Comparison of ENCODE assay signal across 18 mouse cellular contexts in genomic region chr7:34255916-34256315, GRCm38 (mm10). TPM values are rescaled to one million over a fixed set of nuclear protein-coding genes. Genes with fewer than 3 reads are reported as not detected.
DNase-seq lines count a peak whose midpoint lies in the region; ATAC-seq and TF ChIP-seq lines count a peak whose summit lies in the region.
"Had no signal": no experiment of that assay in that cellular context is flagged by ENCODE, and none has a peak within 500 bp of the region (broad histone marks: within the 10 kb centered on the region; RNA-seq: fewer than 3 reads in every experiment).

No protein-coding gene starts in this region.

- WGBS in embryonic facial prominence, embryonic 13.5 days = 88% methylated on average over 1 of the region's 1 CpGs
- 86% methylated on average over 1 of the region's 1 CpGs for WGBS in embryonic facial prominence, embryonic 10.5 days
- WGBS in hindbrain, embryonic 13.5 days = 98% methylated on average over 1 of the region's 1 CpGs
- WGBS in hindbrain, embryonic 12.5 days = 97% methylated on average over 1 of the region's 1 CpGs
- 94% methylated on average over 1 of the region's 1 CpGs for WGBS in kidney, postnatal 0 days
- WGBS in bone marrow, adult 2 months = 57% methylated on average over 1 of the region's 1 CpGs

- DNase-seq in embryonic facial prominence, embryonic 10.5 days (ENCODE audit: low spot score) = no peak
- no peak for DNase-seq in kidney, postnatal 0 days (ENCODE audit: low spot score)
- no peak for DNase-seq in kidney, adult 11 months
- DNase-seq in adrenal gland, postnatal 36 days = no peak
- DNase-seq: adrenal gland, adult 8-10 months; cerebellum, adult 9-11 months; embryo, embryonic 11 days; lung, adult 18-20 months; retina, postnatal 1 day; thymus, postnatal 25 days had no signal

- H3K9me3 ChIP-seq in embryonic facial prominence, embryonic 13.5 days = no peaks in the 10 kb centered on the region
- H3K9me3 ChIP-seq in embryonic facial prominence, embryonic 10.5 days = no peaks in the 10 kb centered on the region
- H3K9me3 ChIP-seq in hindbrain, embryonic 13.5 days = no peaks in the 10 kb centered on the region
- no peaks in the 10 kb centered on the region for H3K9me3 ChIP-seq in hindbrain, embryonic 12.5 days (replicated peaks)
- no peaks in the 10 kb centered on the region for H3K9me3 ChIP-seq in kidney, postnatal 0 days (replicated peaks; ENCODE audit: low read length)
- H3K9me3 ChIP-seq: midbrain, embryonic 10.5 days had no signal

- H3K27ac ChIP-seq in embryonic facial prominence, embryonic 13.5 days = peak overlapping the region; percentile 22; the same call in 1 of the 2 replicates
- no peak overlapping the region for H3K27ac ChIP-seq in embryonic facial prominence, embryonic 10.5 days (replicated peaks)
- peak overlapping the region; percentile 37; the same call in 1 of the 2 replicates for H3K27ac ChIP-seq in hindbrain, embryonic 13.5 days
- H3K27ac ChIP-seq in hindbrain, embryonic 12.5 days = no peak overlapping the region
- peak overlapping the region; percentile 25 for H3K27ac ChIP-seq in kidney, postnatal 0 days
- peak overlapping the region; percentile 36; the same call in 1 of the 2 replicates for H3K27ac ChIP-seq in bone marrow, adult 2 months (ENCODE audit: control insufficient read depth, insufficient read depth, low read depth, low read length, poor library complexity)
- H3K27ac ChIP-seq: midbrain, embryonic 10.5 days had no signal

- no peak overlapping the region for H3K9ac ChIP-seq in embryonic facial prominence, embryonic 13.5 days
- H3K9ac ChIP-seq in hindbrain, embryonic 13.5 days = no peak overlapping the region
- no peak overlapping the region for H3K9ac ChIP-seq in hindbrain, embryonic 12.5 days
- H3K9ac ChIP-seq in kidney, postnatal 0 days (ENCODE audit: low read depth, low read length) = no peak overlapping the region

- no peak for TF ChIP-seq POLR2A in bone marrow, adult 2 months (IDR thresholded peaks at IDR 0.05; ENCODE audit: borderline replicate concordance, control insufficient read depth, low read depth, low read length)

- peaks cover 27% of the 10 kb centered on the region for H3K36me3 ChIP-seq in embryonic facial prominence, embryonic 13.5 days
- H3K36me3 ChIP-seq in embryonic facial prominence, embryonic 10.5 days (replicated peaks) = peaks cover 61% of the 10 kb centered on the region
- peaks cover 57% of the 10 kb centered on the region for H3K36me3 ChIP-seq in hindbrain, embryonic 13.5 days
- H3K36me3 ChIP-seq in hindbrain, embryonic 12.5 days = peaks cover 45% of the 10 kb centered on the region
- peaks cover 28% of the 10 kb centered on the region; the same call in 1 of the 2 replicates for H3K36me3 ChIP-seq in kidney, postnatal 0 days (ENCODE audit: insufficient read depth, low read length)

- H3K4me2 ChIP-seq in embryonic facial prominence, embryonic 13.5 days = no peak overlapping the region
- no peak overlapping the region for H3K4me2 ChIP-seq in hindbrain, embryonic 13.5 days
- no peak overlapping the region for H3K4me2 ChIP-seq in hindbrain, embryonic 12.5 days (replicated peaks)
- H3K4me2 ChIP-seq in kidney, postnatal 0 days (ENCODE audit: low read length) = no peak overlapping the region

- H3K27me3 ChIP-seq in embryonic facial prominence, embryonic 13.5 days = no peaks in the 10 kb centered on the region
- no peaks in the 10 kb centered on the region for H3K27me3 ChIP-seq in embryonic facial prominence, embryonic 10.5 days (replicated peaks; ENCODE audit: low read depth, poor library complexity, severe bottlenecking)
- no peaks in the 10 kb centered on the region for H3K27me3 ChIP-seq in hindbrain, embryonic 13.5 days
- no peaks in the 10 kb centered on the region for H3K27me3 ChIP-seq in hindbrain, embryonic 12.5 days
- H3K27me3 ChIP-seq in kidney, postnatal 0 days (ENCODE audit: insufficient read depth, low read length) = no peaks in the 10 kb centered on the region

- H3K4me1 ChIP-seq in embryonic facial prominence, embryonic 13.5 days = peaks cover 15% of the 10 kb centered on the region; the same call in 1 of the 2 replicates
- peaks cover 3% of the 10 kb centered on the region; the same call in 1 of the 2 replicates for H3K4me1 ChIP-seq in embryonic facial prominence, embryonic 10.5 days
- H3K4me1 ChIP-seq in hindbrain, embryonic 13.5 days (replicated peaks) = no peaks in the 10 kb centered on the region
- no peaks in the 10 kb centered on the region for H3K4me1 ChIP-seq in hindbrain, embryonic 12.5 days
- no peaks in the 10 kb centered on the region for H3K4me1 ChIP-seq in kidney, postnatal 0 days (replicated peaks; ENCODE audit: insufficient read depth, low read length)
- H3K4me1 ChIP-seq in bone marrow, adult 2 months (ENCODE audit: control insufficient read depth, insufficient read depth, low read length) = peaks cover 2% of the 10 kb centered on the region; the same call in 1 of the 2 replicates
- H3K4me1 ChIP-seq: midbrain, embryonic 10.5 days had no signal

- no peak overlapping the region for H3K4me3 ChIP-seq in embryonic facial prominence, embryonic 13.5 days
- H3K4me3 ChIP-seq in embryonic facial prominence, embryonic 10.5 days = no peak overlapping the region
- no peak overlapping the region for H3K4me3 ChIP-seq in hindbrain, embryonic 13.5 days
- no peak overlapping the region for H3K4me3 ChIP-seq in hindbrain, embryonic 12.5 days
- no peak overlapping the region for H3K4me3 ChIP-seq in kidney, postnatal 0 days (replicated peaks; ENCODE audit: low read depth, low read length)
- H3K4me3 ChIP-seq in bone marrow, adult 2 months (replicated peaks; ENCODE audit: control insufficient read depth, low read depth, low read length) = no peak overlapping the region
- H3K4me3 ChIP-seq: midbrain, embryonic 10.5 days had no signal

- no peak for ATAC-seq in embryonic facial prominence, embryonic 13.5 days (ENCODE audit: insufficient number of reproducible peaks, insufficient read depth, low FRiP score, low TSS enrichment, low read depth)
- no peak for ATAC-seq in hindbrain, embryonic 13.5 days (ENCODE audit: low FRiP score)
- no peak for ATAC-seq in hindbrain, embryonic 12.5 days (ENCODE audit: low FRiP score)
- ATAC-seq in kidney, postnatal 0 days (replicated peaks; ENCODE audit: low FRiP score, low read depth) = no peak
- ATAC-seq: forebrain, embryonic 14.5 days had no signal

- no peak for TF ChIP-seq CTCF in kidney, postnatal 0 days (IDR thresholded peaks at IDR 0.05; ENCODE audit: low read depth)
- TF ChIP-seq CTCF in bone marrow, adult 2 months (IDR thresholded peaks at IDR 0.05; ENCODE audit: control insufficient read depth, insufficient read depth, low read length) = no peak

RNA-seq across cellular contexts. Expression of gene Gm6096, which starts 5.1 kb away (rescaled TPM):
- not detected in 2 replicates for polyA plus RNA-seq in embryonic facial prominence, embryonic 13.5 days (2015; fragmentation: Nextera tagmentation; extraction: Ambion mirVana)
- polyA plus RNA-seq in embryonic facial prominence, embryonic 10.5 days (2016; fragmentation: Nextera tagmentation; extraction: Ambion mirVana) = 0.62 TPM in 1 of 2 replicates, not detected in the other
- not detected in 2 replicates for polyA plus RNA-seq in hindbrain, embryonic 13.5 days (2015; fragmentation: Nextera tagmentation; extraction: Ambion mirVana)
- polyA plus RNA-seq in hindbrain, embryonic 12.5 days (2016; fragmentation: Nextera tagmentation; extraction: Ambion mirVana) = not detected in 2 replicates
- polyA plus RNA-seq in kidney, postnatal 0 days (2015; fragmentation: Nextera tagmentation; extraction: Ambion mirVana) = 0.32 TPM in 1 of 2 replicates, not detected in the other
- not detected in 2 replicates for polyA plus RNA-seq in bone marrow, adult 2 months (2011; ENCODE audit: insufficient read depth, insufficient read length, low replicate concordance, missing spikeins)
- not detected for total RNA-seq in adrenal gland, postnatal 36 days (2021)
- total RNA-seq: adrenal gland, adult 8-10 months; granulocyte monocyte progenitor cell, adult 5-6 weeks; neutrophil, adult 5-6 weeks had no signal
- polyA plus RNA-seq: forebrain, embryonic 14.5 days; midbrain, embryonic 10.5 days had no signal

RNA-seq across cellular contexts. Expression of gene Gpi1, which starts 25.8 kb away (rescaled TPM):
- 221 and 235 TPM in 2 replicates for polyA plus RNA-seq in embryonic facial prominence, embryonic 13.5 days (2015; fragmentation: Nextera tagmentation; extraction: Ambion mirVana)
- polyA plus RNA-seq in embryonic facial prominence, embryonic 10.5 days (2016; fragmentation: Nextera tagmentation; extraction: Ambion mirVana) = 347 and 381 TPM in 2 replicates
- 216 TPM in 2 replicates for polyA plus RNA-seq in hindbrain, embryonic 13.5 days (2015; fragmentation: Nextera tagmentation; extraction: Ambion mirVana)
- polyA plus RNA-seq in hindbrain, embryonic 12.5 days (2016; fragmentation: Nextera tagmentation; extraction: Ambion mirVana) = 239 and 241 TPM in 2 replicates
- 323 and 356 TPM in 2 replicates for polyA plus RNA-seq in kidney, postnatal 0 days (2015; fragmentation: Nextera tagmentation; extraction: Ambion mirVana)
- polyA plus RNA-seq in bone marrow, adult 2 months (2011; ENCODE audit: insufficient read depth, insufficient read length, low replicate concordance, missing spikeins) = 155 and 306 TPM in 2 replicates
- 100 to 1,000 TPM; 373 to 429 TPM for total RNA-seq in adrenal gland, postnatal 36 days (2021)

RNA-seq across cellular contexts. Expression of gene 4931406P16Rik, which starts 57.4 kb away (rescaled TPM):
- 22.3 and 23.6 TPM in 2 replicates for polyA plus RNA-seq in embryonic facial prominence, embryonic 13.5 days (2015; fragmentation: Nextera tagmentation; extraction: Ambion mirVana)
- 27.8 and 30.7 TPM in 2 replicates for polyA plus RNA-seq in embryonic facial prominence, embryonic 10.5 days (2016; fragmentation: Nextera tagmentation; extraction: Ambion mirVana)
- polyA plus RNA-seq in hindbrain, embryonic 13.5 days (2015; fragmentation: Nextera tagmentation; extraction: Ambion mirVana) = 32.1 and 34.4 TPM in 2 replicates
- 34.3 and 35.8 TPM in 2 replicates for polyA plus RNA-seq in hindbrain, embryonic 12.5 days (2016; fragmentation: Nextera tagmentation; extraction: Ambion mirVana)
- polyA plus RNA-seq in kidney, postnatal 0 days (2015; fragmentation: Nextera tagmentation; extraction: Ambion mirVana) = 39.1 and 41.2 TPM in 2 replicates
- 6.0 and 13.3 TPM in 2 replicates for polyA plus RNA-seq in bone marrow, adult 2 months (2011; ENCODE audit: insufficient read depth, insufficient read length, low replicate concordance, missing spikeins)
- 10 to 100 TPM; 57.4 to 79.6 TPM for total RNA-seq in adrenal gland, postnatal 36 days (2021)

RNA-seq across cellular contexts. Expression of gene Pdcd2l, which starts 59.5 kb away (rescaled TPM):
- polyA plus RNA-seq in embryonic facial prominence, embryonic 13.5 days (2015; fragmentation: Nextera tagmentation; extraction: Ambion mirVana) = 59.4 and 70.0 TPM in 2 replicates
- 73.5 and 80.8 TPM in 2 replicates for polyA plus RNA-seq in embryonic facial prominence, embryonic 10.5 days (2016; fragmentation: Nextera tagmentation; extraction: Ambion mirVana)
- 82.7 and 87.9 TPM in 2 replicates for polyA plus RNA-seq in hindbrain, embryonic 13.5 days (2015; fragmentation: Nextera tagmentation; extraction: Ambion mirVana)
- polyA plus RNA-seq in hindbrain, embryonic 12.5 days (2016; fragmentation: Nextera tagmentation; extraction: Ambion mirVana) = 63.4 and 68.1 TPM in 2 replicates
- 51.4 and 54.5 TPM in 2 replicates for polyA plus RNA-seq in kidney, postnatal 0 days (2015; fragmentation: Nextera tagmentation; extraction: Ambion mirVana)
- 7.5 and 17.9 TPM in 2 replicates for polyA plus RNA-seq in bone marrow, adult 2 months (2011; ENCODE audit: insufficient read depth, insufficient read length, low replicate concordance, missing spikeins)
- 10 to 100 TPM; 21.8 to 23.9 TPM for total RNA-seq in adrenal gland, postnatal 36 days (2021)

Comparison
In these comparisons a context has a peak if more than half of its experiments do, and no peak if none do; other contexts are left out.
1. H3K27ac ChIP-seq: peak in embryonic facial prominence, embryonic 13.5 days (single experiment), hindbrain, embryonic 13.5 days (single experiment), kidney, postnatal 0 days (single experiment) and bone marrow, adult 2 months (single experiment); none in embryonic facial prominence, embryonic 10.5 days (single experiment) and hindbrain, embryonic 12.5 days (single experiment).